Mouse (Mus musculus): ENCODE results near the gene Ext2.

The Ext2 gene

GRCm38 (mm10) chr2:93723138-93723744, 99.1 kb downstream of the Ext2 start:
- no peak for DNase-seq

- no peak for DNase-seq
Observed at GRCm38 (mm10) chr2:93720956-93721355, 101.4 kb downstream of the Ext2 start.

GRCm38 (mm10) chr2:93719792-93720675, 102.3 kb downstream of the Ext2 start:
- no peak for DNase-seq

- no peak for DNase-seq
Observed at GRCm38 (mm10) chr2:93713267-93713666, 109.1 kb downstream of the Ext2 start.

- no peak for DNase-seq
Observed at GRCm38 (mm10) chr2:93711460-93711859, 110.9 kb downstream of the Ext2 start.

GRCm38 (mm10) chr2:93709696-93710095, 112.7 kb downstream of the Ext2 start:
- no peak for DNase-seq

- no peak for DNase-seq
Observed at GRCm38 (mm10) chr2:93709241-93709640, 113.1 kb downstream of the Ext2 start.

- no peak for DNase-seq
Observed at GRCm38 (mm10) chr2:93706825-93707224, 115.5 kb downstream of the Ext2 start.

- DNase-seq = no peak
Observed at GRCm38 (mm10) chr2:93706407-93706806, 116.0 kb downstream of the Ext2 start.

- DNase-seq = no peak
Observed at GRCm38 (mm10) chr2:93704195-93704594, 118.2 kb downstream of the Ext2 start.

GRCm38 (mm10) chr2:93702936-93703926, 119.1 kb downstream of the Ext2 start:
- DNase-seq = no peak

GRCm38 (mm10) chr2:93699346-93699745, 123.0 kb downstream of the Ext2 start:
- no peak for DNase-seq

- DNase-seq = no peak
Observed at GRCm38 (mm10) chr2:93696181-93696641, 126.2 kb downstream of the Ext2 start.

- DNase-seq = no peak
Observed at GRCm38 (mm10) chr2:93693101-93693500, 129.3 kb downstream of the Ext2 start.

- no peak for DNase-seq
Observed at GRCm38 (mm10) chr2:93690064-93690930, 132.1 kb downstream of the Ext2 start.

- no peak for DNase-seq
Observed at GRCm38 (mm10) chr2:93683674-93684073, 138.7 kb downstream of the Ext2 start.

- no peak for DNase-seq
Observed at GRCm38 (mm10) chr2:93682601-93683202, 139.7 kb downstream of the Ext2 start.

GRCm38 (mm10) chr2:93681321-93681720, 141.0 kb downstream of the Ext2 start:
- DNase-seq = no peak

GRCm38 (mm10) chr2:93677231-93677630, 145.1 kb downstream of the Ext2 start:
- no peak for DNase-seq

- DNase-seq = no peak
Observed at GRCm38 (mm10) chr2:93671573-93672184, 150.7 kb downstream of the Ext2 start.
